In the genomic region with DNA sequence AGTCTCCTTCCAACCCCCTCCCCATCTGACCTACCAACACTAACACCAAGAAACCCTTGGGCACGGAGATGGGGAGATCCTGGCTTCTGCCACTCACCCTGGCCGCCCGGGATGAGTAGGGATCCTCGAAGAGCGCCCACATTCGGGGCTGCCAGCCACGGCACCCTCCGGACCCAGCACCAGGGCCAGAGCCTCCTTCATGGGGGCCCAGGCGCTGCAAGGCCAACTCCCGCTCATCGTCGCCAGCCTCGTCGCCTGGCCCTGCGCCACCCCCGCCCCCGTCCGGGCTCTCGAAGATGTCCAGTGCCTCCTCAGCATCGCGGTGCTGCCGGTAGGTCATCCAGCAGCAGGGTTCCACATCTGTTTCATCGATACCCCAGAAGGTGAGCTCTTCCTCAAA, we compare ENCODE assay signal across 9 mouse cellular contexts. TPM values are rescaled to one million over a fixed set of nuclear protein-coding genes. Genes with fewer than 3 reads are reported as not detected.
DNase-seq lines count a peak whose midpoint lies in the region; ATAC-seq lines count a peak whose summit lies in the region.
"Had no signal": no experiment of that assay in that cellular context is flagged by ENCODE, and none has a peak within 500 bp of the region (broad histone marks: within the 10 kb centered on the region; RNA-seq: fewer than 3 reads in every experiment).

No protein-coding gene starts in this region.

- no peaks in the 10 kb centered on the region for H3K9me3 ChIP-seq in heart, embryonic 13.5 days
- H3K9me3 ChIP-seq in embryonic facial prominence, embryonic 15.5 days (replicated peaks), result no peaks in the 10 kb centered on the region
- no peaks in the 10 kb centered on the region for H3K9me3 ChIP-seq in limb, embryonic 15.5 days

- 0 out of 2 replicates have a peak overlapping the region, but pooled peaks have one; percentile 70 for H3K9ac ChIP-seq in heart, embryonic 13.5 days
- H3K9ac ChIP-seq in embryonic facial prominence, embryonic 15.5 days, result no peak overlapping the region
- H3K9ac ChIP-seq in limb, embryonic 15.5 days, result peak overlapping the region; percentile 15; the same call in 1 of the 2 replicates

- H3K4me1 ChIP-seq in heart, embryonic 13.5 days, result peaks cover 25% of the 10 kb centered on the region
- H3K4me1 ChIP-seq in embryonic facial prominence, embryonic 15.5 days, result peaks cover 23% of the 10 kb centered on the region
- peaks cover 25% of the 10 kb centered on the region for H3K4me1 ChIP-seq in limb, embryonic 15.5 days

- H3K36me3 ChIP-seq in heart, embryonic 13.5 days, result no peaks in the 10 kb centered on the region
- no peaks in the 10 kb centered on the region for H3K36me3 ChIP-seq in embryonic facial prominence, embryonic 15.5 days
- no peaks in the 10 kb centered on the region for H3K36me3 ChIP-seq in limb, embryonic 15.5 days

- ATAC-seq in heart, embryonic 13.5 days (ENCODE audit: extremely low read depth, insufficient number of reproducible peaks, low FRiP score, low TSS enrichment), result no peak
- ATAC-seq in embryonic facial prominence, embryonic 15.5 days (ENCODE audit: insufficient number of reproducible peaks, low FRiP score, low TSS enrichment, low read depth), result no peak
- ATAC-seq in limb, embryonic 15.5 days (ENCODE audit: insufficient number of reproducible peaks, low FRiP score, low TSS enrichment, low read depth), result no peak

- H3K27me3 ChIP-seq in heart, embryonic 13.5 days (replicated peaks), result peaks cover 100% of the 10 kb centered on the region
- peaks cover 88% of the 10 kb centered on the region for H3K27me3 ChIP-seq in embryonic facial prominence, embryonic 15.5 days
- H3K27me3 ChIP-seq in limb, embryonic 15.5 days, result peaks cover 92% of the 10 kb centered on the region

- no peak for DNase-seq in heart, adult 11 months
- peak; percentile 15 for DNase-seq in ES-CJ7 (ENCODE audit: low read depth, low spot score)
- no peak for DNase-seq in urinary bladder, postnatal 36 days (ENCODE audit: low spot score in 2 of 2)
- no peak for DNase-seq in thymus, postnatal 10 days (ENCODE audit: low spot score in 2 of 2)
- no peak for DNase-seq in thymus, postnatal 14 days

- peak overlapping the region; percentile 94 for H3K4me2 ChIP-seq in heart, embryonic 13.5 days
- H3K4me2 ChIP-seq in embryonic facial prominence, embryonic 15.5 days (replicated peaks), result peak overlapping the region; percentile 98
- H3K4me2 ChIP-seq in limb, embryonic 15.5 days, result peak overlapping the region; percentile 99

- H3K4me3 ChIP-seq in heart, embryonic 13.5 days, result peak overlapping the region; percentile 60
- H3K4me3 ChIP-seq in embryonic facial prominence, embryonic 15.5 days (replicated peaks), result peak overlapping the region; percentile 51
- H3K4me3 ChIP-seq in limb, embryonic 15.5 days, result peak overlapping the region; percentile 51
- H3K4me3 ChIP-seq: erythroblast, embryonic 14.5 days had no signal

- 3% methylated on average over 23 of the region's 23 CpGs for WGBS in heart, embryonic 13.5 days
- 5% methylated on average over 23 of the region's 23 CpGs for WGBS in embryonic facial prominence, embryonic 15.5 days
- 2% methylated on average over 23 of the region's 23 CpGs for WGBS in limb, embryonic 15.5 days

- H3K27ac ChIP-seq in heart, embryonic 13.5 days (replicated peaks), result no peak overlapping the region
- H3K27ac ChIP-seq in embryonic facial prominence, embryonic 15.5 days (replicated peaks), result no peak overlapping the region
- no peak overlapping the region for H3K27ac ChIP-seq in limb, embryonic 15.5 days

RNA-seq across cellular contexts. Expression of gene Kcnc4, which starts 1.2 kb away (rescaled TPM):
- polyA plus RNA-seq in heart, embryonic 13.5 days (2015; fragmentation: Nextera tagmentation; extraction: Ambion mirVana), result 0.06 and 0.07 TPM in 2 replicates
- polyA plus RNA-seq in embryonic facial prominence, embryonic 15.5 days (2015; fragmentation: Nextera tagmentation; extraction: Ambion mirVana), result 0.53 and 0.76 TPM in 2 replicates
- polyA plus RNA-seq in limb, embryonic 15.5 days (2015; fragmentation: Nextera tagmentation; extraction: Ambion mirVana), result 0.54 and 0.61 TPM in 2 replicates
- polyA plus RNA-seq: erythroblast, embryonic 14.5 days had no signal

RNA-seq across cellular contexts. Expression of gene Slc6a17, which starts 59.7 kb away (rescaled TPM):
- polyA plus RNA-seq in heart, embryonic 13.5 days (2015; fragmentation: Nextera tagmentation; extraction: Ambion mirVana), result 4.1 and 4.7 TPM in 2 replicates
- 6.7 and 8.0 TPM in 2 replicates for polyA plus RNA-seq in embryonic facial prominence, embryonic 15.5 days (2015; fragmentation: Nextera tagmentation; extraction: Ambion mirVana)
- polyA plus RNA-seq in limb, embryonic 15.5 days (2015; fragmentation: Nextera tagmentation; extraction: Ambion mirVana), result 6.5 TPM in 2 replicates
- polyA plus RNA-seq: erythroblast, embryonic 14.5 days had no signal
